Mouse (Mus musculus) neural tube, embryonic 14.5 days (tissue): ENCODE measurements around the gene Dlgap1. TPM values are rescaled to one million over a fixed set of nuclear protein-coding genes. Genes with fewer than 3 reads are reported as not detected.

Source experiments
- ATAC-seq: fragments of 200-750 bp; cut with Nextera tagmentation; 2 replicates; pipeline ENCODE4 v1.8.0; 2017; ENCODE audit warnings: low read depth, mild to moderate bottlenecking, moderate TSS enrichment, moderate library complexity
- H3K27ac ChIP-seq: fragments of 300-500 bp; sonication (generic); 2 replicates; pipeline ENCODE4 v1.5.1; 2014; ENCODE audit warnings: low read depth, mild to moderate bottlenecking, control low read depth, low read length, moderate library complexity, mixed read lengths
- H3K27me3 ChIP-seq: fragments of 300-500 bp; sonication (generic); 2 replicates; pipeline ENCODE4 v1.6.1; 2014; ENCODE audit warnings: low read length; ENCODE audit not compliant: control insufficient read depth, insufficient read depth
- H3K36me3 ChIP-seq: fragments of 300-500 bp; sonication (generic); 2 replicates; pipeline ENCODE4 v1.6.1; 2014; ENCODE audit warnings: low read length, mixed read lengths; ENCODE audit not compliant: control insufficient read depth, insufficient read depth
- H3K4me1 ChIP-seq: fragments of 300-500 bp; sonication (generic); 2 replicates; pipeline ENCODE4 v1.6.1; 2014; ENCODE audit warnings: low read length; ENCODE audit not compliant: control insufficient read depth, insufficient read depth
- H3K4me2 ChIP-seq: fragments of 300-500 bp; sonication (generic); 2 replicates; pipeline ENCODE4 v1.6.1; 2014; ENCODE audit warnings: mild to moderate bottlenecking, low read depth, low read length, control low read depth
- H3K4me3 ChIP-seq: fragments of 300-500 bp; sonication (generic); 2 replicates; pipeline ENCODE4 v1.5.1; 2014; ENCODE audit warnings: low read depth, low read length, control low read depth, mixed read lengths
- H3K9ac ChIP-seq: fragments of 300-500 bp; sonication (generic); replicated peaks from 2 replicates; pipeline ENCODE4 v1.6.1; 2014; ENCODE audit warnings: low read depth, mild to moderate bottlenecking, control low read depth, low read length, mixed read lengths
- H3K9me3 ChIP-seq: fragments of 300-500 bp; sonication (generic); 2 replicates; pipeline ENCODE4 v1.6.1; 2016; ENCODE audit warnings: low read length; ENCODE audit not compliant: control insufficient read depth
- WGBS: fragments of 180-500 bp; shearing (Covaris S2); extraction: QIAGEN DNeasy Blood & Tissue Kit; methylation state at CpG from one replicate; pipeline ENCODE4 v1.1.7; 2014; 5-methylcytosine and 5-hydroxymethylcytosine counted together
- polyA plus RNA-seq: library from polyadenylated mRNA; unstranded; fragments of >200 nt; fragmentation: Nextera tagmentation; extraction: Ambion mirVana; gene quantifications from 2 replicates; pipeline ENCODE4 v1.2.1, GENCODE M21; 2014

The Dlgap1 gene
- polyA plus RNA-seq, 1 experiment from 2014 or later, result 51.0 TPM

DNA sequence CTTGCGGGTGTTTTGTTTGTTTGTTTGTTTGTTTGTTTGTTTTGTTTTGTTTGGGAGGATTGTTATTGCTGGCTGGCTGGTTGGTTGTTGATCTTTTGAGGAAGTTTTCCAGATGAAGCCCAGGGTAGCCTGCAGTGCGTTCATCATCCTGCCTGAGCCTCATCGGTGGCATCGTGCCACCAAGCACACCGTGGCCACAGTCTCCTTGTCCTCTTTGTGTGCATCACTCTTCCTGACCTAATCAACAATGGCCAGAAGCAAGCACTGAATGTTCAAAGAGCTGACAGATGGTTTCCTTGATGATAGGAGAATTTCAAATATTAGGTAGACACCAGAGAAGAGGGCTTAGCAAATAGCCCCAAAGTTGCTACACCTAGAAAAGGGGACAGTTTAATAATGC lies 336.1 kb downstream of the Dlgap1 start:
- no peaks in the 10 kb centered on the region for H3K36me3 ChIP-seq
- ATAC-seq, result no peak
- no peaks in the 10 kb centered on the region for H3K9me3 ChIP-seq
- peaks cover 3% of the 10 kb centered on the region; the same call in 1 of the 2 replicates for H3K4me1 ChIP-seq
- H3K27me3 ChIP-seq, result no peaks in the 10 kb centered on the region
- no peak overlapping the region for H3K4me3 ChIP-seq
- 71% methylated on average over 5 of the region's 5 CpGs for WGBS
- no peak overlapping the region for H3K9ac ChIP-seq
- H3K27ac ChIP-seq, result no peak overlapping the region
- H3K4me2 ChIP-seq, result no peak overlapping the region

DNA sequence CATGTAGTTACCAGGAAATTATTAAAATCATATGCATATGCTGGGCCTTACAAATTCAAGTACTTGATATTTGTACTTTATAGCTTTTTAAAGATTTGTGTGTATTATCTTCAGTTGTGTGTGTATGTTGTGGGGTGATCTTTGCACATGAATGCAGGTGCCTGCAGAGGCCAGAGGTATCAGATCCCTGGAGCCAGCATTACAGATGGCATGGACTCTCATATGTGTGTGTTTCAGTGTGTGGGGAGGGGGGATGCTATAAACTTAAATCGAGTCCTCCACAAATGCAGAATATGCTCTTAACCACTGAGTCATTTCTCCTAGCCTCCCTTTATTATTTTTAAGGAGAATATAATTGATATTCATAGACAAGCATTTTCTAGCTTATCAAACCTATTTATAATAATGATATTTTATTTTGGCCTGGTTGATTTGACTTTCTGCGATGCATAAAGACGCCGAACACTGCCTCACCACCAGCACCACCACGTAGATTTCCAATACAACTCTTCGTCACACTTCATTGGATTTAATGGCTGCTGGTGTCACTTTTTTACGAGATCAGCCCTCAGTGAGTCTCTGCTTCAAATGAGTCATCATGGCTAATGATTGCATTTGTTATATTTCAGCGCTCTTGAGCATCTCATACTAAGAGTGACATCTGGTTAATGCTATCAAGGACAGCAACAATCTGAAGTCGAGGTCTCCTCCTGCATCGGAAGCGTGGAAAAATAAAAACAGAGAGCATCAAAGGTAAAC lies 338.7 kb downstream of the Dlgap1 start:
- Histone ChIP-seq H3K27me3 (no peaks in the 10 kb centered on the region), H3K4me3 (no peak overlapping the region), H3K9me3 (no peaks in the 10 kb centered on the region), H3K4me2 (0 out of 2 replicates have a peak overlapping the region, but pooled peaks have one; percentile 14), H3K27ac (peak overlapping the region; percentile 19; the same call in 1 of the 2 replicates), H3K9ac (no peak overlapping the region), H3K4me1 (peaks cover 3% of the 10 kb centered on the region; the same call in 1 of the 2 replicates), H3K36me3 (no peaks in the 10 kb centered on the region)
- WGBS, result 42% methylated on average over 11 of the region's 11 CpGs
- peak; percentile 72 for ATAC-seq

DNA sequence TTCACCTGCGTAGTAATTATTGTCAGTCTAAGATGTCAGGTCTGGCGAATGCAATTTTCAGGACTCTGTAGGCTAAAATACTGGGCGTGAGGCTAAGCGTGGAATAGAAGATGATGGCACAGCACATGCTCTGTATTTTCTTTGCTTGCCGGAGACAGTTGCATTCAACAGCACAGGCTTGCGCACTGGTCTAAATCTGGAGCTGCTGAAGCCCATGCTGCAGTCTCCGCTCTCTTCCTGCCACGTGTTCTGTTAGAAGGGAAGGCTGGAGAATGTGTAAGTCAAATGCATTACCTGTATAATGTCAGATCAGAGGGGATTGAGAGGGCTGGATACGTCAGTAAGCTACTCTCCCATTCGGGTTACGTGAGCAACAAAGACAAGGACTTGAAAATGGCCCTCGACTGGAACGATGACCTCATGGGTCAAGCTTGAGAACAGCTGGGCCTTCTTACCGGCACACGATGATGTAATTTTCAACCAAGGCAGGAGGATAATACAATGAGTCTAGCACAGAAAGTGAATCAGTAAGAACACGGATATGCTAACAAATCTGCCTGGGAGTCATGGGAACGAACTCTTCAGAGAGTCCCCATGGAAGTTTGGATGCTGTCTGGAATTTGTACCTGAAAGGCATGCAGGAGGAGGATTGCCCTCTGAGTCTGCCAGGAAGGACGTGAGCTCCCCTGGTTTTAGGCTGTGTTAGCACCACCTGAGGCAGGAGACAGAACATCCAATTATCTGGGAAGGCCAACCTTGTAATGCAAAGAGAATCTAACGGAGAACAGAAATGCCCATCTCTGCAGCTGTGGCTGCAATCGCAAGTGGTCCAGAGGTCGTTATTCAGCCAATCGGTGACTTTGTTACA lies 339.7 kb downstream of the Dlgap1 start:
- ATAC-seq, result peak; percentile 66
- H3K9ac ChIP-seq, result no peak overlapping the region
- H3K9me3 ChIP-seq, result no peaks in the 10 kb centered on the region
- WGBS, result 61% methylated on average over 22 of the region's 22 CpGs
- no peak overlapping the region for H3K4me2 ChIP-seq
- no peaks in the 10 kb centered on the region for H3K27me3 ChIP-seq
- H3K4me3 ChIP-seq, result no peak overlapping the region
- peaks cover 3% of the 10 kb centered on the region; the same call in 1 of the 2 replicates for H3K4me1 ChIP-seq
- H3K36me3 ChIP-seq, result no peaks in the 10 kb centered on the region
- H3K27ac ChIP-seq, result peak overlapping the region; percentile 41; the same call in 1 of the 2 replicates

DNA sequence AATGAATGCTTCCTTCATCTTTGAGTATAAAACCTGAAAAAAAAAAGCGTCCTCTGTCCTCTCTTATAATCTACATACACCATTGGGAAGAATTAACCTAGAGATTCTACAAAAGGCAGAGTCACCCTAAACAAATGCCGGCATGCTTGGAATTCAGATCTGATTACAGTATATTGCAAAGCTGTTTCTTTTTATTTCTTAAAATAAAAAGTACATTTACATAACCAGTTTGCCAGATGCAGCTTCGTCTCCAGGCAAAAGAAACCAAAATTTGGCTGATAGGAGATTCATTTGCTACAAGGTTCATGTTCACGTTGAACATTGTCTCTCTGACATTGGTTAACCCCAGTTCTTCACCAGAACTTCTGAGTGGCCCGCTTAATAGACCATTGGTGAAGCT lies 347.5 kb downstream of the Dlgap1 start:
- Histone ChIP-seq H3K4me3 (no peak overlapping the region), H3K27me3 (no peaks in the 10 kb centered on the region), H3K4me1 (no peaks in the 10 kb centered on the region), H3K9me3 (no peaks in the 10 kb centered on the region), H3K4me2 (no peak overlapping the region), H3K9ac (no peak overlapping the region), H3K36me3 (no peaks in the 10 kb centered on the region), H3K27ac (no peak overlapping the region)
- ATAC-seq, result no peak
- 86% methylated on average over 5 of the region's 5 CpGs for WGBS

DNA sequence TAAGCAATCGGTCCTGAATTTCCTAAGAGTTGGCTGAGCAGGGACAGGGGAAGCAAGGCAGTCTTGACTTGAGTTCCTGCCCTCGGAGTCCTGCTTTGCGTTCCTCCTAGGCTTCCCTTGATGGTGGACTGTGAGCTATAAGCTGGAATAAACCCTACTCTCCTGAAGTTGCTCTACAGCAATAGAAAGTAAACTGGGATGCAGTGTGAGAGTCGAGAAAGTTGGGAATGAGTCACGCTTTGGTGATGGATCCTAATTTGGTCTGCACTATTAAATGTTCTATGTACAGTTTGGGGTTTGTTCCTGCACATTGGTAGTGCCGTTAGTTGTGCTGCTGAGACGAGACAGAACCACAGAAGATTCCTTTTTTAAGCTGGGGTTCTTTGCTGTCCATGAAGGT lies 348.9 kb downstream of the Dlgap1 start:
- no peak for ATAC-seq
- Histone ChIP-seq H3K4me1 (no peaks in the 10 kb centered on the region), H3K27ac (no peak overlapping the region), H3K27me3 (no peaks in the 10 kb centered on the region), H3K4me2 (no peak overlapping the region), H3K9me3 (no peaks in the 10 kb centered on the region), H3K36me3 (no peaks in the 10 kb centered on the region), H3K9ac (no peak overlapping the region), H3K4me3 (no peak overlapping the region)
- 89% methylated on average over 7 of the region's 7 CpGs for WGBS

DNA sequence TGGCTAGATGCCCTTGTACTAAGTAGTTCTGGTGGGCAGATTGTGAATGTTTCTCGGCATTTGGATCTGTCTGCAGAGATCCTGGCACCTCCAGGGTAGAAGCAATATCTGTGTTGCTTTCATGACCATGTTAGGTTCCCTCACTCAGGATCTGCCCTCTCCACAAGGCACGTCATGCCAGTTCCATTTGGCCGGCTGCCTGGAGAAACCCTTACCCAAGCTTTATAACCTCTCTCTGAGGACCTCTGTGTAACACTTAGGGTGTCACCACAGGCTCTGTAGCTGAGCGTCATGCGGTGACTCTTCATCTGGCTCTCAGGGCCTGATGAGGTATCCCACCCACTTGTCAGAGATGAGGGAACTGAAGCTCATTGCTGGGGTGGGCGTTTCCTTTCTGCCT lies 353.1 kb downstream of the Dlgap1 start:
- H3K36me3 ChIP-seq, result no peaks in the 10 kb centered on the region
- H3K4me1 ChIP-seq, result no peaks in the 10 kb centered on the region
- 86% methylated on average over 6 of the region's 6 CpGs for WGBS
- no peak overlapping the region for H3K4me3 ChIP-seq
- no peak overlapping the region for H3K9ac ChIP-seq
- no peak overlapping the region for H3K4me2 ChIP-seq
- no peak for ATAC-seq
- H3K9me3 ChIP-seq, result no peaks in the 10 kb centered on the region
- H3K27me3 ChIP-seq, result no peaks in the 10 kb centered on the region
- H3K27ac ChIP-seq, result no peak overlapping the region

DNA sequence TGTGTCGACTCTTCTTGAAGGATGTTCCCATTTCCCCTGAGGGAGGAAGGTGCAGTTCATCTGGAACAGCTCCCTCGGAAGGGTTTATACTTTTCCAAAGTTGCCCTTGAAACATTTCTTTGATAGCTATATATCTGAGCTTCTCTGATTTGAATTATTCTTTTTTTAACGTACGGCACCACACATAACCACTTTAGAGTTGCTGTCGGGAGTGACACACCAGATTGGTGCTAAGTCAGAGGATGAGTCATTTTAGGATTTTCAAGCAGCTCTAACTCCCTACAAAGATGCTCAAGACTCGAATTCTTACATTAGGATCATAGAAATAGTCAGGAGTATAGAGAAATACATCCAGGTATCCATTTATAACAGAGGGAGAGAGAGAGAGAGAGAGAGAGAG lies 364.6 kb downstream of the Dlgap1 start:
- 83% methylated on average over 6 of the region's 6 CpGs for WGBS
- no peak overlapping the region for H3K9ac ChIP-seq
- no peak overlapping the region for H3K27ac ChIP-seq

DNA sequence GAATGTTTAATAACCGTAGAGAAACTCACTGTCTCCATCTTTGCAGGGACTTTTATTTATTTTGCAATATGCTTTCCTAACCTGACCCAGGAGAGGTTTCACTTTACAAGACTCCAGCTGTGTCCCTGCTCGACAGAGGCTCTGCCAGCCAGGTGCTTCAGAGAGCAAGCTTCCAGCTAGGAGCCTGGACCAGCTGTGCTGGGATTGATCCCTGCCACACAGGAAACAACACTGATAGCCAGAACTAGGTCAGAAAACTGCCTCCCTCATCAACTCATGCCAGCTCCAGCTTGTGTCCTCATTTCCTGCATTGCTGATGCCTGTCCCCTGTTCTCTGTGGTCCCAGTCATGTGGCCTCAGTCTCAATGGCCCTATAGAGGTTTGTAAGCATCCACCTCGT lies 365.3 kb downstream of the Dlgap1 start:
- ATAC-seq, result peak; percentile 28; the same call in 1 of the 2 replicates
- 50% methylated on average over 3 of the region's 3 CpGs for WGBS
- no peaks in the 10 kb centered on the region for H3K9me3 ChIP-seq
- no peak overlapping the region for H3K9ac ChIP-seq
- H3K4me3 ChIP-seq, result no peak overlapping the region
- H3K36me3 ChIP-seq, result no peaks in the 10 kb centered on the region
- no peak overlapping the region for H3K4me2 ChIP-seq
- no peaks in the 10 kb centered on the region for H3K27me3 ChIP-seq
- no peak overlapping the region for H3K27ac ChIP-seq
- no peaks in the 10 kb centered on the region for H3K4me1 ChIP-seq

More for the DNA sequence above, 364.6 kb downstream of the Dlgap1 start:
- Histone ChIP-seq H3K4me3 (no peak overlapping the region), H3K9me3 (no peaks in the 10 kb centered on the region), H3K4me1 (no peaks in the 10 kb centered on the region), H3K27me3 (no peaks in the 10 kb centered on the region), H3K36me3 (no peaks in the 10 kb centered on the region), H3K4me2 (no peak overlapping the region)
- ATAC-seq, result no peak

DNA sequence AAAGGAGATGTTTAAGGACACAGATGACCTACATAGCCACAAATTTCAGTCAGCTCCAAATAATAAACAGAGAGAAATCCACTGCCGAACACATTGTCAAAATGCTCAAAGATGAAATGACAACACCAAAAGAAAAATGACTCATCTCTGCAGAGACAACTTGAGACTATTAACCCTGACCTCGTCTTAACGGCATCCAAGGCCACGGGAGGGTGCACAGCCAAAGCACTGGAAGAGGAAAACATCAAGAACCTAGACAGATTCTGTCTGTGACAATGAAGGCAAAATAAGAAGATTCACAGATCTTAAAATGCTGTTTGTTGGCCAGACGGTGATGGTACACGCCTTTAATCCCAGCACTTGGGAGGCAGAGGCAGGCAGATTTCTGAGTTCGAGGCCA lies 370.9 kb downstream of the Dlgap1 start:
- Histone ChIP-seq H3K9ac (no peak overlapping the region), H3K4me3 (no peak overlapping the region), H3K27me3 (no peaks in the 10 kb centered on the region), H3K4me1 (no peaks in the 10 kb centered on the region), H3K9me3 (no peaks in the 10 kb centered on the region), H3K36me3 (no peaks in the 10 kb centered on the region), H3K27ac (no peak overlapping the region), H3K4me2 (no peak overlapping the region)
- WGBS, result 89% methylated on average over 7 of the region's 7 CpGs
- ATAC-seq, result no peak
